Comparison of ENCODE assay signal across 20 mouse cellular contexts in genomic region chr10:52940111-52940830, GRCm38 (mm10).
DNase-seq lines count a peak whose midpoint lies in the region; ATAC-seq and TF ChIP-seq lines count a peak whose summit lies in the region.
"Had no signal": no experiment of that assay in that cellular context is flagged by ENCODE, and none has a peak within 500 bp of the region (broad histone marks: within the 10 kb centered on the region; RNA-seq: fewer than 3 reads in every experiment).

No protein-coding gene starts in this region.

- H3K4me2 ChIP-seq in hindbrain, postnatal 0 days (ENCODE audit: low read depth, low read length), result no peak overlapping the region
- no peak overlapping the region for H3K4me2 ChIP-seq in neural tube, embryonic 14.5 days (ENCODE audit: low read depth, low read length)
- H3K4me2 ChIP-seq: embryonic facial prominence, embryonic 12.5 days had no signal

- H3K27me3 ChIP-seq in hindbrain, postnatal 0 days (ENCODE audit: insufficient read depth, low read length), result no peaks in the 10 kb centered on the region
- H3K27me3 ChIP-seq in neural tube, embryonic 14.5 days (ENCODE audit: control insufficient read depth, insufficient read depth, low read length), result no peaks in the 10 kb centered on the region
- H3K27me3 ChIP-seq: embryonic facial prominence, embryonic 12.5 days had no signal

- H3K4me3 ChIP-seq in layer of hippocampus, adult 2 months, result no peak overlapping the region
- H3K4me3 ChIP-seq in hindbrain, postnatal 0 days (ENCODE audit: low read length), result no peak overlapping the region
- H3K4me3 ChIP-seq in neural tube, embryonic 14.5 days (ENCODE audit: low read depth, low read length), result no peak overlapping the region
- H3K4me3 ChIP-seq: embryonic facial prominence, embryonic 12.5 days; erythroblast, embryonic 14.5 days; myocyte had no signal

- no peak overlapping the region for H3K9ac ChIP-seq in hindbrain, postnatal 0 days (replicated peaks; ENCODE audit: low read length)
- H3K9ac ChIP-seq in neural tube, embryonic 14.5 days (replicated peaks; ENCODE audit: low read depth, low read length), result no peak overlapping the region
- H3K9ac ChIP-seq: embryonic facial prominence, embryonic 12.5 days had no signal

- peak; percentile 56 for ATAC-seq in hindbrain, postnatal 0 days
- peak; percentile 74 for ATAC-seq in neural tube, embryonic 14.5 days (ENCODE audit: low read depth)
- ATAC-seq: intestine, postnatal 0 days had no signal

- H3K4me1 ChIP-seq in hindbrain, postnatal 0 days (ENCODE audit: insufficient read depth, low read length), result peaks cover 6% of the 10 kb centered on the region; the same call in 1 of the 2 replicates
- 0 out of 2 replicates have a peak, but pooled peaks cover 3% of the 10 kb centered on the region for H3K4me1 ChIP-seq in neural tube, embryonic 14.5 days (ENCODE audit: control insufficient read depth, insufficient read depth, low read length)
- H3K4me1 ChIP-seq: embryonic facial prominence, embryonic 12.5 days had no signal

- DNase-seq in cerebellum, postnatal 10 days, result peak; percentile 33 to 35
- DNase-seq in cerebellum, adult 11-12 months, result no peak
- DNase-seq in layer of hippocampus, adult 2 months (ENCODE audit: low spot score in 2 of 2), result no peak
- DNase-seq in layer of hippocampus, adult 18-20 months (ENCODE audit: low spot score in 2 of 2), result no peak
- peak; percentile 39 for DNase-seq in hindbrain, postnatal 0 days (ENCODE audit: low spot score)
- no peak for DNase-seq in adrenal gland, adult 18-20 months (ENCODE audit: low spot score in 2 of 2)
- DNase-seq in kidney, adult 11 months, result no peak
- DNase-seq: adrenal gland, adult 8-10 months; cerebellum, adult 9-11 months; gastrocnemius, postnatal 25 days; left cerebral cortex, postnatal 4 days; liver; lung, postnatal 10 days; right cerebral cortex, adult 18-20 months; thymus, postnatal 25 days had no signal

- TF ChIP-seq CTCF in layer of hippocampus, adult 2 months (conservative IDR thresholded peaks at IDR 0.05), result no peak
- no peak for TF ChIP-seq CTCF in hindbrain, postnatal 0 days (IDR thresholded peaks at IDR 0.05; ENCODE audit: low read depth)

- H3K27ac ChIP-seq in layer of hippocampus, adult 2 months, result peak overlapping the region; percentile 1; the same call in 1 of the 2 replicates
- peak overlapping the region; percentile 41 for H3K27ac ChIP-seq in hindbrain, postnatal 0 days
- H3K27ac ChIP-seq in neural tube, embryonic 14.5 days (ENCODE audit: low read depth, low read length), result peak overlapping the region; percentile 44; the same call in 1 of the 2 replicates
- H3K27ac ChIP-seq: embryonic facial prominence, embryonic 12.5 days had no signal

- no peaks in the 10 kb centered on the region for H3K9me3 ChIP-seq in hindbrain, postnatal 0 days (ENCODE audit: low read length)
- H3K9me3 ChIP-seq in neural tube, embryonic 14.5 days (ENCODE audit: control insufficient read depth, low read length), result no peaks in the 10 kb centered on the region
- H3K9me3 ChIP-seq: embryonic facial prominence, embryonic 12.5 days had no signal

- WGBS in hindbrain, postnatal 0 days, result 32% methylated on average over 1 of the region's 1 CpGs
- 59% methylated on average over 1 of the region's 1 CpGs for WGBS in neural tube, embryonic 14.5 days

- H3K36me3 ChIP-seq in hindbrain, postnatal 0 days (ENCODE audit: insufficient read depth, low read length), result no peaks in the 10 kb centered on the region
- H3K36me3 ChIP-seq in neural tube, embryonic 14.5 days (ENCODE audit: control insufficient read depth, insufficient read depth, low read length), result no peaks in the 10 kb centered on the region
- H3K36me3 ChIP-seq: embryonic facial prominence, embryonic 12.5 days had no signal

Comparison
In these comparisons a context has a peak if more than half of its experiments do, and no peak if none do; other contexts are left out.
1. DNase-seq: peak in cerebellum, postnatal 10 days (2 of 2) and hindbrain, postnatal 0 days (single experiment); none in cerebellum, adult 11-12 months (single experiment), layer of hippocampus, adult 2 months (0 of 2), layer of hippocampus, adult 18-20 months (0 of 2), adrenal gland, adult 18-20 months (0 of 2) and kidney, adult 11 months (single experiment).
2. Peak in every context shown above with its lines, with median percentiles within 50 percentile points of each other: H3K27ac ChIP-seq.